Mouse (Mus musculus) thymus, adult 2 months (tissue): ENCODE measurements at regions not wholly inside any gene's neighbourhood (a gene's known extent, or its start where the extent isn't known, plus 50 kb on each side); places are given as distances from the start of the nearest gene placed in this dataset.

ENCODE experiments used
- CTCF ChIP-seq: fragments of 200-500 bp; IDR thresholded peaks from 2 replicates; pipeline ENCODE4 v1.5.1; 2012; ENCODE audit warnings: mild to moderate bottlenecking, control low read depth, low read length, moderate library complexity, borderline replicate concordance; ENCODE audit not compliant: control insufficient read depth, poor library complexity, insufficient read depth; ENCODE audit errors: extremely low read depth
- POLR2A ChIP-seq: fragments of 200-500 bp; IDR thresholded peaks from 2 replicates; pipeline ENCODE4 v1.6.1; 2012; ENCODE audit warnings: mild to moderate bottlenecking, low read length, control low read depth, moderate library complexity; ENCODE audit not compliant: control insufficient read depth, poor library complexity, insufficient read depth; ENCODE audit errors: extremely low read depth

- TF ChIP-seq CTCF, result no peak
- TF ChIP-seq POLR2A, result no peak
Measured at GRCm38 (mm10) chr17:16918191-16918590, 145.7 kb upstream of the Zfp960 start.
